Mouse (Mus musculus) lung, postnatal 0 days (tissue): ENCODE results near the gene Iqcf3. TPM values are rescaled to one million over a fixed set of nuclear protein-coding genes. Genes with fewer than 3 reads are reported as not detected.

Experiments used
- ATAC-seq: fragments of 200-750 bp; cut with Nextera tagmentation; 2 replicates; pipeline ENCODE4 v1.8.0; 2017; ENCODE audit warnings: moderate library complexity
- DNase-seq: peaks from one replicate; pipeline ENCODE4 v3.0.0-alpha.2; 2016; ENCODE audit warnings: low spot score
- H3K27ac ChIP-seq: fragments of 300-500 bp; sonication (generic); 2 replicates; pipeline ENCODE4 v1.5.1; 2014; ENCODE audit warnings: antibody characterized with exemption, mild to moderate bottlenecking, low read length, mixed read lengths
- H3K27me3 ChIP-seq: fragments of 300-500 bp; sonication (generic); replicated peaks from 2 replicates; pipeline ENCODE4 v1.6.1; 2014; ENCODE audit warnings: low read length, mixed read lengths; ENCODE audit not compliant: insufficient read depth
- H3K36me3 ChIP-seq: fragments of 300-500 bp; sonication (generic); 2 replicates; pipeline ENCODE4 v1.6.1; 2014; ENCODE audit warnings: low read length, mixed read lengths; ENCODE audit not compliant: insufficient read depth
- H3K4me1 ChIP-seq: fragments of 300-500 bp; sonication (generic); 2 replicates; pipeline ENCODE4 v1.6.1; 2014; ENCODE audit warnings: antibody characterized with exemption, low read depth, low read length, mixed read lengths; ENCODE audit not compliant: insufficient read depth
- H3K4me2 ChIP-seq: fragments of 300-500 bp; sonication (generic); replicated peaks from 2 replicates; pipeline ENCODE4 v1.6.1; 2014; ENCODE audit warnings: low read depth, mild to moderate bottlenecking, low read length, moderate library complexity, mixed read lengths
- H3K4me3 ChIP-seq: fragments of 300-500 bp; sonication (generic); 2 replicates; pipeline ENCODE4 v1.5.1; 2014; ENCODE audit warnings: low read depth, low read length
- H3K9ac ChIP-seq: fragments of 300-500 bp; sonication (generic); replicated peaks from 2 replicates; pipeline ENCODE4 v1.6.1; 2014; ENCODE audit warnings: low read depth, mild to moderate bottlenecking
- H3K9me3 ChIP-seq: fragments of 300-500 bp; sonication (generic); 2 replicates; pipeline ENCODE4 v1.6.1; 2016; ENCODE audit warnings: low read length, mixed read lengths
- CTCF ChIP-seq: IDR thresholded peaks from 2 replicates; pipeline ENCODE4 v1.5.1; 2016; ENCODE audit warnings: antibody characterized with exemption, mild to moderate bottlenecking
- EP300 ChIP-seq: IDR thresholded peaks from 2 replicates; pipeline ENCODE4 v1.6.1; 2016; ENCODE audit warnings: antibody characterized with exemption, mild to moderate bottlenecking, control low read depth
- WGBS: fragments of 180-500 bp; shearing (Covaris S2); extraction: QIAGEN DNeasy Blood & Tissue Kit; methylation state at CpG from one replicate; pipeline ENCODE4 v1.1.7; 2014; 5-methylcytosine and 5-hydroxymethylcytosine counted together
- polyA plus RNA-seq: library from polyadenylated mRNA; unstranded; fragments of >200 nt; fragmentation: Nextera tagmentation; extraction: Ambion mirVana; gene quantifications from 2 replicates; pipeline ENCODE4 v1.2.1, GENCODE M21; 2015

The Iqcf3 gene
- polyA plus RNA-seq, 1 experiment from 2014 or later: not detected

DNA sequence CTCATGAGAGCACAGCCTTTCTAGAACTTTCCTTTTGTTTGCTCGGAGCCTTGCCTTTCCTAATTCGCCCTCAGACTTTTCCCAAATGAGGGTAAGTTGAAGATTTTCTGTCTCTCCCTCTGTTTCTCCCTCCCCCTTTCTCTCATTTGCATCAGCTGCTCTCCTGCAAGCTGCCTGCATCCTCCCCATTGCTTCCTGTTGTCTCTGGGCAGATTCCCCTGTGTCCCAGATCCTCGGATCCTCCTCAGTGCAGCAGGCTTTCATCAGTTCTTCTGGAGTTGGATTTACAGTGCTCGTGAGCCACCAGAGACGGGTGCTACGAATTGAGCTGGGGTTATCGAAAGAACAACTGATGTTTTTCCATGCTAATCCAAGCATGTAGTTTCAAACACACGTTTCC lies 2.6 kb upstream of the Iqcf3 start:
- no peaks in the 10 kb centered on the region for H3K4me1 ChIP-seq
- no peaks in the 10 kb centered on the region for H3K36me3 ChIP-seq
- no peaks in the 10 kb centered on the region for H3K9me3 ChIP-seq
- H3K9ac ChIP-seq: no peak overlapping the region
- H3K4me2 ChIP-seq: no peak overlapping the region
- H3K27me3 ChIP-seq: no peaks in the 10 kb centered on the region
- DNase-seq (no peak), ATAC-seq (no peak)
- no peak overlapping the region for H3K4me3 ChIP-seq
- 76% methylated on average over 8 of the region's 8 CpGs for WGBS
- TF ChIP-seq CTCF (no peak), EP300 (no peak)
- H3K27ac ChIP-seq: no peak overlapping the region

DNA sequence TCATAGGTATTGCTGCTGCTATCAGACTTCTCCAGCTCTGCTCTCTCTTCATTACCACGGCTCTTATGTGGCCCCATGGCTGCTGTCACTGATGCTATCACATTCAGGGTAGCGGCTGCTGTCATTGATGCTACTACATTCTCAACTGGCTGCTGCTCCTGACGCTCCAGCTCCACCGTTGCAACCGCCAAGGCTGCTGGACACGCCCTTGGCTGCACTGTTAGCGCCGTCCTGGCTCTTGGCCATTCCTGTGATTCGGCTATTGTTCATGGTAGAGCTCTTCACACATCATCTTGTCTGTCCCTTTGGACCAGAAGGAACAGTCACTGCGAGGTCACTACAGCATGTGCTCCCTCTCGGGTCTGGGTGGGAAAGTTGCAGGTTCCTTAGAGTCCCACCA lies 860 bp upstream of the Iqcf3 start:
- no peak for DNase-seq
- H3K4me3 ChIP-seq: no peak overlapping the region
- no peaks in the 10 kb centered on the region for H3K4me1 ChIP-seq
- no peak overlapping the region for H3K9ac ChIP-seq
- no peaks in the 10 kb centered on the region for H3K27me3 ChIP-seq
- H3K4me2 ChIP-seq: no peak overlapping the region
- no peaks in the 10 kb centered on the region for H3K36me3 ChIP-seq
- 82% methylated on average over 11 of the region's 11 CpGs for WGBS
- ATAC-seq: no peak
- no peaks in the 10 kb centered on the region for H3K9me3 ChIP-seq
- no peak overlapping the region for H3K27ac ChIP-seq
- no peak for TF ChIP-seq CTCF
- no peak for TF ChIP-seq EP300

DNA sequence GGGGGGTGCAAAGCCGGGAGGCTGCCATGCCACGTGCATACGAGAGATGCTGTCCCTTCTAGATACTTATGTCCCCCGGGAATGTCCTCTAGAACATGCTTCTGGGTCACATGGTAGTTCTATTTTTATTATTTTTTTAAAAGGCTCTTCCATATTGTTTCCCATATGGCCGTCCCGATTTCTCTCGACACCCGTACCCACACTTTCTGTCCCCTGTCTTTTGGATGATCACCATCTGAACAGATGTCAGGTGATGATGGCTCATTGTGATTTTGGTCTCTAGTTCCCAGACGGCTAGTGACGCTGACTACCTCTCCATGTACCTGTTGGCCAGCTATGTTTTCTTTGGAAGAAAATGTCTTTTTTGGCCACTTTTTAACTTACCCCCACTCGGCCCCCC lies 26.5 kb downstream of the Iqcf3 start:
- no peak for ATAC-seq
- H3K27ac ChIP-seq: no peak overlapping the region
- no peaks in the 10 kb centered on the region for H3K36me3 ChIP-seq
- H3K4me3 ChIP-seq: no peak overlapping the region
- TF ChIP-seq EP300 (no peak), CTCF (no peak)
- no peaks in the 10 kb centered on the region for H3K4me1 ChIP-seq
- DNase-seq: no peak
- H3K9me3 ChIP-seq: no peaks in the 10 kb centered on the region
- no peaks in the 10 kb centered on the region for H3K27me3 ChIP-seq
- no peak overlapping the region for H3K9ac ChIP-seq
- no peak overlapping the region for H3K4me2 ChIP-seq
- 87% methylated on average over 11 of the region's 11 CpGs for WGBS

- no peak for TF ChIP-seq CTCF
- no peak for TF ChIP-seq EP300
- Histone ChIP-seq H3K4me1 (no peaks in the 10 kb centered on the region), H3K4me3 (no peak overlapping the region), H3K4me2 (no peak overlapping the region), H3K9me3 (no peaks in the 10 kb centered on the region), H3K27me3 (no peaks in the 10 kb centered on the region), H3K27ac (no peak overlapping the region), H3K9ac (no peak overlapping the region), H3K36me3 (no peaks in the 10 kb centered on the region)
- 88% methylated on average over 7 of the region's 7 CpGs for WGBS
- DNase-seq (no peak), ATAC-seq (no peak)
Observed at GRCm38 (mm10) chr9:106534296-106534695, 27.1 kb downstream of the Iqcf3 start.

DNA sequence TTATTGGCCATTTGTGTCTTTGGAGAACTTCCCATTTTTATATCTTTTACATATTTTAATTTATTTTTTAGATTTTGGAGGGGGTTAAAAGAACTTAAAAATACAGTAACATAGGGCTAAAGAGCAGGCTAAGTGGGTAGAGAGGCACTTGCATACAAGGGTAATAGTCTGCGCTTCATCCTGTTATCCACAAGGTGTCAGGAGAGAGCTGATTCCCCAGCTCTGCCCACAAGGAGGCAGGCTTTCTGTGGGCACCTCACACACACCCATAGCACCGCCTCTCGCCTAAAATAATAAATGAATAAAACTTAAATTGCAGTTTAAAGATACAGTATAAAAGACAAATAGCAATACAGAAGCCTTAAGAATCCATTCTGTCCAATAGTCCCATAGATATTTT lies 29.6 kb downstream of the Iqcf3 start:
- WGBS: 27% methylated on average over 3 of the region's 3 CpGs
- ATAC-seq: no peak
- Histone ChIP-seq H3K27ac (no peak overlapping the region), H3K9ac (no peak overlapping the region), H3K4me1 (no peaks in the 10 kb centered on the region), H3K27me3 (no peaks in the 10 kb centered on the region), H3K4me2 (no peak overlapping the region), H3K4me3 (no peak overlapping the region), H3K9me3 (no peaks in the 10 kb centered on the region), H3K36me3 (no peaks in the 10 kb centered on the region)
- DNase-seq: peak; percentile 27
- TF ChIP-seq CTCF: peak; percentile 90
- no peak for TF ChIP-seq EP300

GRCm38 (mm10) chr9:106519909-106520308 lies 41.5 kb downstream of the Iqcf3 start:
- TF ChIP-seq EP300 (no peak), CTCF (no peak)
- no peak for DNase-seq
- Histone ChIP-seq H3K4me1 (no peaks in the 10 kb centered on the region), H3K4me3 (no peak overlapping the region), H3K27me3 (no peaks in the 10 kb centered on the region), H3K9me3 (no peaks in the 10 kb centered on the region), H3K36me3 (no peaks in the 10 kb centered on the region), H3K27ac (no peak overlapping the region), H3K4me2 (no peak overlapping the region), H3K9ac (no peak overlapping the region)
- WGBS: 52% methylated on average over 8 of the region's 8 CpGs
- no peak for ATAC-seq

GRCm38 (mm10) chr9:106519433-106519832 lies 42.0 kb downstream of the Iqcf3 start:
- TF ChIP-seq CTCF: no peak
- TF ChIP-seq EP300: no peak
- 46% methylated on average over 2 of the region's 2 CpGs for WGBS
- ATAC-seq: no peak

More at GRCm38 (mm10) chr9:106519433-106519832, 42.0 kb downstream of the Iqcf3 start:
- Histone ChIP-seq H3K4me3 (no peak overlapping the region), H3K27me3 (no peaks in the 10 kb centered on the region), H3K9me3 (no peaks in the 10 kb centered on the region), H3K27ac (no peak overlapping the region), H3K4me1 (no peaks in the 10 kb centered on the region), H3K9ac (no peak overlapping the region), H3K4me2 (no peak overlapping the region), H3K36me3 (no peaks in the 10 kb centered on the region)
- no peak for DNase-seq
